Mouse (Mus musculus) kidney, postnatal 4 days (tissue): ENCODE data around the gene Ccdc177.

ENCODE experiments used
- DNase-seq, 2 experiments: peaks; one replicate each; pipeline ENCODE4 v3.0.0; 2021; ENCODE audit warnings: mixed read lengths in 2 of 2

Ccdc177 gene

GRCm38 (mm10) chr12:80734526-80735470 lies 25.7 kb downstream of the Ccdc177 start:
- DNase-seq, result no peak

DNA sequence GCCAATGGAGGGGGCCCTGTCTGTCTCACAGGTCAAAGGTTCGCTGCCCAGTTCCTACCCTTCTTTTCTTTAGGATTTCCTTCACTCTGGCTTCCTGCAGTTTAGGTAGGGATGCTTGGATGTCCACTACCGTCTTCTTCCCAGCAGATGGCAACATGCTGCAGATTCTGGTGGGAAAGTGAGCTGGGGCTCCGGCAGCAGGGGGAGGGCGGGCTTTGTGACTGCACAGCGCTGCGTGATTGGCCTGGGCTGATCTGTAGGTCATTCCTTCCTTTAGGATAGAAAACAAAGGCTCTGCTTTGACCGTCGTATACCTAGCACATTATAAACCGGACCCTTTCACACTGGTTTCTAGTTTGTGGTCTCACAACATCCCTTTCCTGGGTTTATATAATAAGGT lies 29.9 kb downstream of the Ccdc177 start:
- peak; percentile 75 to 84 for DNase-seq

DNA sequence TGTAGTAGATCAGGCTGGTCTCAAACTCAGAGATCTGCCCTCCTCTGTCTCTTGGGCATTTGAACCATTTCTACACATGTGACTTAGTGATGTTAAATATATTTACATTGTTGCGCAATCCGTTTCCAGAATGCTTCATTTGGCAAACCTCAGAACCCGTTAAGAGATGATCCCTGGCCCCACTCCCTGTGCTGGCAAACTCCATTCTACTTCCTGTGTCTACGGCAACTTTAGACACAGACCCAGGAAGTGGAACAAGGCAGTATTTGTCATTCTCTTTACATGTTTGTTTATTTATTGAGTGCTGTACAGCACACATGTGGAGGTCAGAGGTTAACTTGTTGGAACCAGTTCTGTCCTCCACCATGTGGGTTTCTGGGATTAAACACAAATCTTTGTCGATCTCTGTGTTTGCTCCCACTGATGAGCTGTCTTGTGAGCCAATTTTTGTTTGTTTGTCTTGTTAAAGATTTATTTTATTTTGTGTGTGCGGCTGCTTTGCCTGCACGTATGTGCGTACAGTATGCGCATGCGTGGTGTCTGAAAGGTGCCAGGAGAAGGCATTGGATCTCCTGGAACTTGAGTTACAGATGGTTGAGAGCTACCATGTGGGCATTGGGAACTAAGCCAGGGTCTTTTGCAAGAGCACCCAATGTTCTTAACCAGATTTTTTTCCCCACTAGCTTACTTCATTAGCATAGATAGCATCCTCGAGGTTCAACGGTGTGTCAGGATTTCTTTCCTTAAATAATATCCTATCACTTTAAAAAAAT lies 30.5 kb downstream of the Ccdc177 start:
- no peak for DNase-seq

DNA sequence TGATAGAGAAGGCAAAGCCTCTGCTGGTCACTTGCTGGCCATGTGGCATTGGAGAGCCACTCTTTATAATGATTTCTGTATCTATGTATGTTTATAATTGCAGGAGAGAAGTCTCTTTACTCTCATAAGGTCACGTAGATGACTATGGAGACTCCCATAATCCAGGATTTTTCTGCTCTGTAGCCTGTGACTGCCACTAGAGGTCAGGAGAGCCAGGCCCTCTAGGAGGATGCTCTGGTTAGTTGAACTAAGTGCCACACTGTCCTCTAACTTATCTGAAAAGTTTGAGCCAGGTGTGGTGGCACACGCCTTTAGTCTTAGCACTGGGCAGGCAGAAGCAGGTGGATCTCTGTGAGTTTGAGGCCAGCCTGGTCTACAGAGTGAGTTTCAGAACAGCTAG lies 31.7 kb downstream of the Ccdc177 start:
- peak in 1 of 2 experiments; percentile 31 for DNase-seq

DNA sequence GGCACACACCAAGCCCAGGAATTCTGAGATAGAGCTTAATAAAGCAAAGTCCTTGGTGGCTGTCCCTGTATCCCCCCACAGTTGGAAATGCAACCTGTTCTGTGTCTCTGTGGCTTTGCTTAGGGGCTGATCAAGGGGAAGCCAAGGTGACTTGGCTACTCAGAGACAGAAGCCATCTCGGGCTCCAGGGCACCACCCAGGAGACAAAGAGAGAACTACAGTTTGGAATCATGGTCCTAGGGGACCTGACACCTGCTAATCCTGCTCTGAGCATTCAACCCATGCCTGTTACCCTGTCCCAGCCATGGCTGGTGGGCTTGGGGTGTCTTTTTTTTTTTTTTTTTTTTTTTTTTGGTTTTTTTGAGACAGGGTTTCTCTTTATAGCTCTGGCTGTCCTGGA lies 32.3 kb downstream of the Ccdc177 start:
- DNase-seq, result no peak

GRCm38 (mm10) chr12:80724853-80725559 lies 35.5 kb downstream of the Ccdc177 start:
- DNase-seq, result peak; percentile 96 to 97

DNA sequence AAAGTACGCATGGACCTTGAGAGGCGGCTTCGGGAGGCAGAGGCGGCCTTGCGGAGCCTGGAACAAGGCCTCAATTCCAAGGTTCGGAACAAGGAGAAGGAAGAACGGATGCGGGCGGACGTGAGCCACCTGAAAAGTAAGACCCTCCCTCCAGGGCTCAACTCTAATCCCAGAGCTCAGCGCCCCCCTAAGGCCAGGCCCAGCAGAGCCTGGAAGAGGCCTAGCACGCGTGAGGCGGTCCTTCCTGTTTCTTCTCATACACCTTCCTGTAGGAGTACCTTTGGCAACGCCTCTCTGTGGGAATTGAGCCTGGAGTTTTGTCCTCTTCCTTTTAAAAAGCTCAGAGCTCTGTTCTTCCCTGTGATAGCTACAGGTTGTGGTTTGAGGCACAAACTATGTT lies 39.0 kb downstream of the Ccdc177 start:
- DNase-seq, result no peak

GRCm38 (mm10) chr12:80720507-80720906 lies 40.0 kb downstream of the Ccdc177 start:
- DNase-seq, result no peak

- DNase-seq, result no peak
Observed at GRCm38 (mm10) chr12:80719141-80719540, 41.3 kb downstream of the Ccdc177 start.

- DNase-seq, result no peak
Observed at GRCm38 (mm10) chr12:80715915-80716314, 44.6 kb downstream of the Ccdc177 start.

DNA sequence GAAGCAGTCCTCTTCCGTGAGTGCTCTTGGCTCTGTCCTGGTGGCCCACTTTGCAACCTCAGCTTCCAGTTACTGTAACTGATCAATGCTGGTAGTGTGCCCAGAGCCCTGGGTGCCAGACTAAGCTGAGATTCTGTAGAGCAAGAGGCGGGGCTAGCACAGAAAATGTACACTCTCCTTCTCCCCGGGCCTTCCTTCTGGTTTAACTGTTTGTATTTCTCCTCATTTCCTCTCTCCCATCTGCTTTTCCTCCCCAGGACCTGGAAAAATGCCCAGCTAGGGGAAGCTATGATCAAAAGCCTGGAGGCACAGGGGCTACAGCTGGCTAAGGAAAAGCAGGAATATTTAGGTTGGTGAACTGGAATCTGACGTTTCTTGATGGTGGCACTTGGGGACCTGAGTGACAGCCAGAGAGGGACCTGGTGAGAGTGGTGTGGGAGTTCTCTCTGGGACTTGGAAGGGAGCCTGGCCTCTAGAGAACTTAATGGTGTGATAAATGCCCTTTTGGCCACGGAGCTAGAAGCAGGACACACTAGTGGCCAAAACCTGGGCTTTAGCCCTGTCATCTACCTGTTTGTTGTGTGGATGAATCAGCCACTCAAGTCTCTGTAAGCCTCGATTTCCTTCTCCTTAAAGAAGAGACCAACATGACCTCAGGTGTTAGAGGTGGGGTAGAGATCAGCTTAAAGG lies 53.4 kb downstream of the Ccdc177 start:
- DNase-seq, result peak; percentile 18 to 26

DNA sequence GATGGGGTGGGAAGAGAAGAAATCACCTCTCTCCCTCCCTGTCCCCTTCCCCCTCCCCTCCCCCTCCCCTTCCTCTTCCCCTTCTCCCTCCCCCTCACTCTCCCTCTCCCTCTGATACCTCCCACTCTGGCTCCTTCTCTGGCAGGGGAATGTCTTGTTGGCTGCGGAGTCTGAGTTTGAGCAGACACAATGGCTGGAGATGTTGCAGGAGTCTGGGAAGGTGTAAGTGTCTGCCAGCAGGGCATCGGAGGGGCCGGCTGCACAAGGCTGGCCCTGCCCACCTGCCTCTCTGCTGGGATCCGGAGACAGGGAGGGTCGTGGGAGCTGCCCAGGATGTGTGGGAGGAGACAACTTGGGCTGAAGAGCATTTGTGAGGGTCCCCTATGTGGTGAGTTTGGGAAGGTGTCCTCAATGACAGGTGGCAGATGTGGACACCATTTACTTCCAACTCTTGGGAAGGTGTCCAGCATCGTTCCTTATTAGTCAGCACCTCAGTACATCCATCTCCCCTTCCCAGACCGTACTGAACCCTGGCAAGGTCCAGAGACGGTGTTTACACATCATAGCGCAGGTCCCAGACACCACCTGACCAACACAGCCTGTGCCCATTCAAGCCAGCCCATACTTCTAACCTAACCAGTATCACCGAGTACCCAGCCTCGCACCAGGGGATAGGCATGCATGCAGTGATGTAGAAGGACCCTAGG lies 54.1 kb downstream of the Ccdc177 start:
- peak in 1 of 2 experiments; percentile 25 for DNase-seq
